Mouse (Mus musculus) mouse embryonic stem cell (cell line): ENCODE data around the gene Trove2.
"Not testable (repeated sequence)": the region's sequence is repeated elsewhere in the genome, so short reads cannot be mapped to it uniquely, and the experiment has no call there.

Experiments used
- in situ Hi-C, 2 experiments: fragments of 300-500 bp; cut with MboI; formaldehyde crosslinking; loops; 1 replicate in 1 of 2; 3 replicates in 1 of 2; pipeline ENCODE4 v1.14.3; 2019 to 2020; ENCODE audit warnings: low sequenced_read_pairs in 2 of 2, low pct_unique_long_range_greater_than_20kb in 1 of 2, mixed read lengths in 1 of 2; ENCODE audit not compliant: unreplicated experiment in 1 of 2

The Trove2 gene

GRCm38 (mm10) chr1:143742186-143742585, 34.7 kb downstream of the Trove2 start:
- in situ Hi-C loops, result loop anchor here in 1 of 2 experiments (5.0 kb wide), 1 partner anchor 35 kb away; the partner anchor contains the start of genes Trove2 and Uchl5

- in situ Hi-C loops, result loop anchor here in 1 of 2 experiments (5.0 kb wide), 1 partner anchor 36 kb away; the partner anchor contains the start of genes Trove2 and Uchl5
Observed at GRCm38 (mm10) chr1:143741331-143741730, 35.5 kb downstream of the Trove2 start.

GRCm38 (mm10) chr1:143740581-143740980, 36.3 kb downstream of the Trove2 start:
- in situ Hi-C loops, result loop anchor here in 1 of 2 experiments (5.0 kb wide), 1 partner anchor 37 kb away; the partner anchor contains the start of genes Trove2 and Uchl5

GRCm38 (mm10) chr1:143739361-143740350, 37.2 kb downstream of the Trove2 start:
- in situ Hi-C loops, result loop anchor here in 1 of 2 experiments (5.0 kb wide), 1 partner anchor 38 kb away; the partner anchor contains the start of genes Trove2 and Uchl5

- in situ Hi-C loops, result no loop called here
Observed at GRCm38 (mm10) chr1:143738811-143739210, 38.1 kb downstream of the Trove2 start.

- in situ Hi-C loops, result no loop called here
Observed at GRCm38 (mm10) chr1:143733914-143734410, 42.9 kb downstream of the Trove2 start.

- in situ Hi-C loops, result no loop called here
Observed at GRCm38 (mm10) chr1:143731691-143732090, 45.2 kb downstream of the Trove2 start.

GRCm38 (mm10) chr1:143730899-143731298, 46.0 kb downstream of the Trove2 start:
- in situ Hi-C loops, result no loop called here

- in situ Hi-C loops, result no loop called here
Observed at GRCm38 (mm10) chr1:143727701-143728445, 49.0 kb downstream of the Trove2 start.

- in situ Hi-C loops, result no loop called here
Observed at GRCm38 (mm10) chr1:143724456-143725064, 52.3 kb downstream of the Trove2 start.

GRCm38 (mm10) chr1:143716038-143716437, 60.8 kb downstream of the Trove2 start, which contains the start of gene Glrx2:
Gene Glrx2 (plus strand): TSS chr1:143716338.
- in situ Hi-C loops, result not testable (repeated sequence)

GRCm38 (mm10) chr1:143710627-143710976, 66.3 kb downstream of the Trove2 start:
- in situ Hi-C loops, result no loop called here

GRCm38 (mm10) chr1:143709966-143710626, 66.8 kb downstream of the Trove2 start:
- in situ Hi-C loops, result no loop called here

GRCm38 (mm10) chr1:143708361-143708760, 68.5 kb downstream of the Trove2 start:
- in situ Hi-C loops, result no loop called here

- in situ Hi-C loops, result no loop called here
Observed at GRCm38 (mm10) chr1:143707006-143707405, 69.9 kb downstream of the Trove2 start.

GRCm38 (mm10) chr1:143702741-143703262, 74.1 kb downstream of the Trove2 start, which contains the start of gene Cdc73:
Gene Cdc73 (minus strand): TSS chr1:143702893.
- in situ Hi-C loops, result no loop called here

- in situ Hi-C loops, result no loop called here
Observed at GRCm38 (mm10) chr1:143702141-143702740, 74.6 kb downstream of the Trove2 start.
